Mouse (Mus musculus) ES-E14 (cell line): Measurements from ENCODE around the gene Jchain.

Experiments used
- CHD2 ChIP-seq: IDR thresholded peaks from 2 replicates; pipeline ENCODE4 v1.6.1; 2014; ENCODE audit warnings: mild to moderate bottlenecking, low read depth, low read length, inconsistent platforms
- MAFK ChIP-seq: IDR thresholded peaks from 2 replicates; pipeline ENCODE4 v1.6.1; 2014; ENCODE audit warnings: mild to moderate bottlenecking, low read depth, low read length, inconsistent platforms; ENCODE audit not compliant: insufficient read depth
- ZC3H11A ChIP-seq: IDR thresholded peaks from 2 replicates; pipeline ENCODE4 v1.6.1; 2012; ENCODE audit warnings: low read depth, mild to moderate bottlenecking, inconsistent platforms, low read length, borderline replicate concordance
- ZNF384 ChIP-seq: IDR thresholded peaks from 2 replicates; pipeline ENCODE4 v1.6.1; 2012; ENCODE audit warnings: low read depth, low read length, inconsistent platforms

GRCm38 (mm10) chr5:88508990-88509389 is 18.7 kb downstream of the Jchain start:
- TF ChIP-seq ZNF384 (no peak), ZC3H11A (no peak), CHD2 (no peak), MAFK (no peak)
